ENCODE assay signal across 14 mouse cellular contexts in the genomic region with DNA sequence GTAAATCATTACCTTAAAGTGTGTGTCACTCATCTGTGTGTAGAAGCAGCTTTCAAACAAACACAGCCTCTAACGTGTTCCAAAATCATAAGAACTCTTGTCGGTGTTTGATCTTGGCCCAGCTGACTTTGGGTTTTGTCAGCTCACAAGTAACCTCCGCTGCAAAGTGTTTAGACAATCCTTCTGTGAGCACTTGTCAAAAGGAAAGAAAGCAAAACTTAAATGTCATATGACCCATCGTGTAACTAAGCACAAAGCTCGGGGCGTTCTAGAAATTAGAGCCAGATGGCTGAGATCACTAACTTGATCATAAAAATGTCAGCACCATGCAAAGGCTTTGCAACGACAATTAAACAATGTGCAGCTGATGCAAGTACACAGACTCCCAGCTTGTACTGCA. TPM values are rescaled to one million over a fixed set of nuclear protein-coding genes. Genes with fewer than 3 reads are reported as not detected.
A peak's percentile ranks its signal among the peaks of the same experiment; 100 is the strongest.
DNase-seq lines count a peak whose midpoint lies in the region; ATAC-seq and TF ChIP-seq lines count a peak whose summit lies in the region.
"Had no signal": no experiment of that assay in that cellular context is flagged by ENCODE, and none has a peak within 500 bp of the region (broad histone marks: within the 10 kb centered on the region; RNA-seq: fewer than 3 reads in every experiment).

No protein-coding gene starts in this region.

- no peaks in the 10 kb centered on the region for H3K27me3 ChIP-seq in limb, embryonic 14.5 days (ENCODE audit: control insufficient read depth, insufficient read depth, low read length)
- no peaks in the 10 kb centered on the region for H3K27me3 ChIP-seq in myocyte (ENCODE audit: control insufficient read depth, insufficient read depth, insufficient read length)
- H3K27me3 ChIP-seq in intestine, embryonic 16.5 days (replicated peaks; ENCODE audit: control insufficient read depth, insufficient read depth, low read length), result no peaks in the 10 kb centered on the region
- H3K27me3 ChIP-seq: megakaryocyte, embryonic 14.5 days had no signal

- ATAC-seq in limb, embryonic 14.5 days (ENCODE audit: low FRiP score, low read depth), result no peak; the same call in 1 of the 2 replicates
- no peak for ATAC-seq in intestine, embryonic 16.5 days
- ATAC-seq: intestine, postnatal 0 days had no signal

- H3K4me3 ChIP-seq in limb, embryonic 14.5 days (replicated peaks; ENCODE audit: low read length), result no peak overlapping the region
- no peak overlapping the region for H3K4me3 ChIP-seq in myocyte
- H3K4me3 ChIP-seq in intestine, embryonic 16.5 days (ENCODE audit: low read length), result no peak overlapping the region
- H3K4me3 ChIP-seq: megakaryocyte, embryonic 14.5 days had no signal

- H3K79me2 ChIP-seq in myocyte (ENCODE audit: control insufficient read depth, insufficient read depth), result no peaks in the 10 kb centered on the region

- no peak overlapping the region for H3ac ChIP-seq in myocyte (ENCODE audit: control insufficient read depth, insufficient read length)

- WGBS in limb, embryonic 14.5 days, result 6% methylated on average over 7 of the region's 7 CpGs
- 31% methylated on average over 7 of the region's 7 CpGs for WGBS in intestine, embryonic 16.5 days

- H3K36me3 ChIP-seq in limb, embryonic 14.5 days (ENCODE audit: control insufficient read depth, insufficient read depth, low read length), result no peaks in the 10 kb centered on the region
- H3K36me3 ChIP-seq in myocyte (ENCODE audit: control insufficient read depth, insufficient read depth), result no peaks in the 10 kb centered on the region
- H3K36me3 ChIP-seq in intestine, embryonic 16.5 days (ENCODE audit: control insufficient read depth, insufficient read depth, low read length), result no peaks in the 10 kb centered on the region

- no peak for TF ChIP-seq POLR2A in limb, embryonic 14.5 days (IDR thresholded peaks at IDR 0.05; ENCODE audit: borderline replicate concordance, extremely low read depth, insufficient read depth, insufficient read length)
- TF ChIP-seq POLR2A in myocyte (IDR thresholded peaks at IDR 0.05; ENCODE audit: insufficient read length, low read depth), result no peak

- DNase-seq in layer of hippocampus, adult 11-12 months (ENCODE audit: low spot score), result peak; percentile 7
- DNase-seq in layer of hippocampus, postnatal 10 days (ENCODE audit: low spot score in 2 of 2), result no peak
- peak; percentile 91 for DNase-seq in forelimb bud, embryonic 11.5 days (ENCODE audit: low read depth, low spot score)
- DNase-seq in limb, embryonic 14.5 days (ENCODE audit: low spot score), result peak; percentile 70
- DNase-seq in urinary bladder, postnatal 25 days (ENCODE audit: low spot score), result no peak
- no peak for DNase-seq in right cerebral cortex, postnatal 14 days
- DNase-seq: cerebellum, adult 9-11 months; left cerebral cortex, postnatal 4 days; retina, postnatal 1 day; thymus, postnatal 25 days had no signal

- no peak overlapping the region for H3K9ac ChIP-seq in limb, embryonic 14.5 days (ENCODE audit: low read depth, low read length, severe bottlenecking)
- H3K9ac ChIP-seq in intestine, embryonic 16.5 days (ENCODE audit: low read depth, low read length), result no peak overlapping the region

- H3K9me3 ChIP-seq in limb, embryonic 14.5 days (ENCODE audit: control insufficient read depth, low read length), result 0 out of 2 replicates have a peak, but pooled peaks cover 3% of the 10 kb centered on the region
- no peaks in the 10 kb centered on the region for H3K9me3 ChIP-seq in intestine, embryonic 16.5 days (ENCODE audit: control insufficient read depth, low read length)

- peaks cover 6% of the 10 kb centered on the region; the same call in 1 of the 2 replicates for H3K4me1 ChIP-seq in limb, embryonic 14.5 days (ENCODE audit: control insufficient read depth, insufficient read depth, low read length)
- H3K4me1 ChIP-seq in intestine, embryonic 16.5 days (ENCODE audit: control insufficient read depth, insufficient read depth, low read length), result no peaks in the 10 kb centered on the region
- H3K4me1 ChIP-seq: megakaryocyte, embryonic 14.5 days had no signal

- H3K4me2 ChIP-seq in limb, embryonic 14.5 days (replicated peaks; ENCODE audit: low read depth, low read length, severe bottlenecking), result no peak overlapping the region
- peak overlapping the region; percentile 39 for H3K4me2 ChIP-seq in myocyte (ENCODE audit: low read depth)
- no peak overlapping the region for H3K4me2 ChIP-seq in intestine, embryonic 16.5 days (ENCODE audit: low read depth, low read length)

- H3K27ac ChIP-seq in limb, embryonic 14.5 days (replicated peaks; ENCODE audit: low read depth, low read length), result no peak overlapping the region
- no peak overlapping the region for H3K27ac ChIP-seq in intestine, embryonic 16.5 days (ENCODE audit: low read length)

TF ChIP-seq in myocyte, 11 proteins besides CTCF, POLR2A, EP300 and RAD21:
- TF ChIP-seq REST (IDR thresholded peaks at IDR 0.05; ENCODE audit: insufficient read depth, insufficient read length), result no peak
TF ChIP-seq in myocyte: peak in this region for 0.

RNA-seq across cellular contexts. Expression of a gene that starts 47.2 kb away (rescaled TPM):
- not detected for total RNA-seq in layer of hippocampus, postnatal 10 days (2021)
- polyA plus RNA-seq in limb, embryonic 14.5 days (2012; rRNA removed), result 0.03 and 0.09 TPM in 2 replicates
- polyA plus RNA-seq in limb, embryonic 14.5 days (2014; fragmentation: Nextera tagmentation; extraction: Ambion mirVana), result 0.40 TPM in 1 of 2 replicates, not detected in the other
- polyA plus RNA-seq in myocyte (2012; fragmentation: generic; extraction: Trizol), result 0.54 TPM
- polyA plus RNA-seq in intestine, embryonic 16.5 days (2015; fragmentation: Nextera tagmentation; extraction: Ambion mirVana), result 10.4 and 11.0 TPM in 2 replicates
- total RNA-seq: left cerebral cortex, postnatal 4 days had no signal

Comparison
In these comparisons a context has a peak if more than half of its experiments do, and no peak if none do; other contexts are left out.
1. DNase-seq: peak in layer of hippocampus, adult 11-12 months (single experiment), forelimb bud, embryonic 11.5 days (single experiment) and limb, embryonic 14.5 days (single experiment); none in layer of hippocampus, postnatal 10 days (0 of 2), urinary bladder, postnatal 25 days (single experiment) and right cerebral cortex, postnatal 14 days (single experiment).